Mouse (Mus musculus): ENCODE results near the gene Sox30. TPM values are rescaled to one million over a fixed set of nuclear protein-coding genes. Genes with fewer than 3 reads are reported as not detected.
A peak's percentile ranks its signal among the peaks of the same experiment; 100 is the strongest.

The Sox30 gene
- polyA plus RNA-seq, 1 experiment from 2014 or later, result 0.30 TPM

DNA sequence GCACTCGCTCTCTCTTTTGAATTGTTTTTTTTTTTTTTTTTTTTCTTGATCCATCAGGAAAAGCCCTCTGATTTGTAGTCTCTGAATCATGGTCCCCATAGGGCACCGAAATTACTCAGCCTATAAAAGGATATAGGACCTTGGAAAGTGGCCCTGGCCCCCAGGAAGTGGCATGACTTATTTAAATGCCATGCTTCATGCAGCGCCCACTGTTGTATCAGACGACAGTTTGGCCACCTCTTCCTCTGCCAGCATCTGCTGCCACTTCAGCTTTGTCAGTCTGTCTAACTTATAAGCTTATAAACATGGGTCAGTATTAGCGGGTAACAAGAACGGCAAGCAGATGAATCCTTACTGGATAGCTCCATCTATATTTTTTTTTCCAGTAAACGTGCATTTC, 52.8 kb downstream of the Sox30 start:
- ATAC-seq (ENCODE audit: insufficient number of reproducible peaks, insufficient read depth, low FRiP score, low read depth), result no peak
- no peaks in the 10 kb centered on the region for H3K9me3 ChIP-seq (ENCODE audit: control insufficient read depth, low read length)
- WGBS, result 84% methylated on average over 7 of the region's 7 CpGs

GRCm38 (mm10) chr11:46036374-46036773, 56.3 kb downstream of the Sox30 start:
- Histone ChIP-seq H3K4me1 (ENCODE audit: control insufficient read depth in 2 of 2, insufficient read depth in 2 of 2, low read length in 2 of 2) (no peaks in the 10 kb centered on the region; a peak in 1 of 4 replicates), H3K36me3 (ENCODE audit: control insufficient read depth, insufficient read depth, low read length) (no peaks in the 10 kb centered on the region), H3K4me2 (ENCODE audit: low read length) (no peak overlapping the region), H3K4me3 (ENCODE audit: control insufficient read depth in 1 of 2, insufficient read depth in 1 of 2, low read depth in 1 of 2, low read length in 2 of 2) (no peak overlapping the region), H3K9me3 (ENCODE audit: control insufficient read depth, low read length) (no peaks in the 10 kb centered on the region), H3K9ac (ENCODE audit: low read length) (no peak overlapping the region), H3K27ac (replicated peaks in 1 of 2; ENCODE audit: control insufficient read depth in 1 of 2, insufficient read depth in 1 of 2, low read depth in 2 of 2, low read length in 2 of 2) (no peak overlapping the region), H3K27me3 (ENCODE audit: control insufficient read depth, insufficient read depth, low read length) (no peaks in the 10 kb centered on the region)
- ATAC-seq (ENCODE audit: insufficient number of reproducible peaks, insufficient read depth, low FRiP score, low read depth), result no peak
- WGBS, result 91% methylated on average over 10 of the region's 10 CpGs

More for the DNA sequence above, 52.8 kb downstream of the Sox30 start:
- Histone ChIP-seq H3K36me3 (ENCODE audit: control insufficient read depth, insufficient read depth, low read length) (no peaks in the 10 kb centered on the region), H3K27me3 (ENCODE audit: control insufficient read depth, insufficient read depth, low read length) (no peaks in the 10 kb centered on the region), H3K4me2 (ENCODE audit: low read length) (no peak overlapping the region), H3K9ac (ENCODE audit: low read length) (no peak overlapping the region), H3K4me3 (ENCODE audit: control insufficient read depth in 1 of 2, insufficient read depth in 1 of 2, low read depth in 1 of 2, low read length in 2 of 2) (no peak overlapping the region), H3K27ac (replicated peaks in 1 of 2; ENCODE audit: control insufficient read depth in 1 of 2, insufficient read depth in 1 of 2, low read depth in 2 of 2, low read length in 2 of 2) (no peak overlapping the region), H3K4me1 (ENCODE audit: control insufficient read depth in 2 of 2, insufficient read depth in 2 of 2, low read length in 2 of 2) (peaks cover 6 to 8% of the 10 kb centered on the region in 2 experiments)

DNA sequence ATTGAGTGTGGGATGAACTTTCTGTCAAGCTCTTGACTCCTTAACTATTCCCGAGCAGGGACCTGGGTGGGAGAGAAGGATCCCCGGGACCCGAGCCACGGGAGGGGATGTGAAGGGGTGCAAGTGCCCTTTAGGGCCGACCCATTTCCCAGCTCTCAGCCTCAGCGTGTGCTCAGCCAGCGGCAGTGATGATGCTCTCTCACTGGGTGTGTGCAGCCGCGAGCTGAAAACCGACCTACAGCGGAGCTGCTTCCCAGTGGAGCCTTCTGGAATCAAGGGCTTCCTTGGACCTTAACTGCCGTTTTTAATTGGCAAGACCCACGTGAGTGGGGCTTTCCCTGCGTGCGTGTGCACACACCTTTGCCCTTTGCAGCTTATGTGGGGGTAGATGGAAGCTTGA, 58.8 kb downstream of the Sox30 start:
- H3K9me3 ChIP-seq (ENCODE audit: control insufficient read depth, low read length), result no peaks in the 10 kb centered on the region
- H3K27ac ChIP-seq (replicated peaks in 1 of 2; ENCODE audit: control insufficient read depth in 1 of 2, insufficient read depth in 1 of 2, low read depth in 2 of 2, low read length in 2 of 2), result peak overlapping the region in 1 of 2 experiments; percentile 19; a peak in 1 of 4 replicates
- WGBS, result 67% methylated on average over 15 of the region's 15 CpGs
- no peak overlapping the region for H3K9ac ChIP-seq (ENCODE audit: low read length)
- H3K36me3 ChIP-seq (ENCODE audit: control insufficient read depth, insufficient read depth, low read length), result no peaks in the 10 kb centered on the region
- H3K4me3 ChIP-seq (ENCODE audit: control insufficient read depth in 1 of 2, insufficient read depth in 1 of 2, low read depth in 1 of 2, low read length in 2 of 2), result no peak overlapping the region
- no peaks in the 10 kb centered on the region; a peak in 1 of 4 replicates for H3K4me1 ChIP-seq (ENCODE audit: control insufficient read depth in 2 of 2, insufficient read depth in 2 of 2, low read length in 2 of 2)
- H3K27me3 ChIP-seq (ENCODE audit: control insufficient read depth, insufficient read depth, low read length), result no peaks in the 10 kb centered on the region
- no peak overlapping the region for H3K4me2 ChIP-seq (ENCODE audit: low read length)
- no peak for ATAC-seq (ENCODE audit: insufficient number of reproducible peaks, insufficient read depth, low FRiP score, low read depth)

- no peaks in the 10 kb centered on the region for H3K9me3 ChIP-seq (ENCODE audit: control insufficient read depth, low read length)
- no peak overlapping the region for H3K4me2 ChIP-seq (ENCODE audit: low read length)
- H3K4me1 ChIP-seq (ENCODE audit: control insufficient read depth in 2 of 2, insufficient read depth in 2 of 2, low read length in 2 of 2), result no peaks in the 10 kb centered on the region; a peak in 1 of 4 replicates
- no peaks in the 10 kb centered on the region for H3K27me3 ChIP-seq (ENCODE audit: control insufficient read depth, insufficient read depth, low read length)
- peak overlapping the region in 1 of 2 experiments; percentile 19; a peak in 2 of 4 replicates for H3K27ac ChIP-seq (replicated peaks in 1 of 2; ENCODE audit: control insufficient read depth in 1 of 2, insufficient read depth in 1 of 2, low read depth in 2 of 2, low read length in 2 of 2)
- H3K36me3 ChIP-seq (ENCODE audit: control insufficient read depth, insufficient read depth, low read length), result no peaks in the 10 kb centered on the region
- H3K9ac ChIP-seq (ENCODE audit: low read length), result no peak overlapping the region
- ATAC-seq (ENCODE audit: insufficient number of reproducible peaks, insufficient read depth, low FRiP score, low read depth), result no peak
- H3K4me3 ChIP-seq (ENCODE audit: control insufficient read depth in 1 of 2, insufficient read depth in 1 of 2, low read depth in 1 of 2, low read length in 2 of 2), result no peak overlapping the region
- 58% methylated on average over 11 of the region's 11 CpGs for WGBS
Observed at GRCm38 (mm10) chr11:46039335-46039734, 59.2 kb downstream of the Sox30 start.

DNA sequence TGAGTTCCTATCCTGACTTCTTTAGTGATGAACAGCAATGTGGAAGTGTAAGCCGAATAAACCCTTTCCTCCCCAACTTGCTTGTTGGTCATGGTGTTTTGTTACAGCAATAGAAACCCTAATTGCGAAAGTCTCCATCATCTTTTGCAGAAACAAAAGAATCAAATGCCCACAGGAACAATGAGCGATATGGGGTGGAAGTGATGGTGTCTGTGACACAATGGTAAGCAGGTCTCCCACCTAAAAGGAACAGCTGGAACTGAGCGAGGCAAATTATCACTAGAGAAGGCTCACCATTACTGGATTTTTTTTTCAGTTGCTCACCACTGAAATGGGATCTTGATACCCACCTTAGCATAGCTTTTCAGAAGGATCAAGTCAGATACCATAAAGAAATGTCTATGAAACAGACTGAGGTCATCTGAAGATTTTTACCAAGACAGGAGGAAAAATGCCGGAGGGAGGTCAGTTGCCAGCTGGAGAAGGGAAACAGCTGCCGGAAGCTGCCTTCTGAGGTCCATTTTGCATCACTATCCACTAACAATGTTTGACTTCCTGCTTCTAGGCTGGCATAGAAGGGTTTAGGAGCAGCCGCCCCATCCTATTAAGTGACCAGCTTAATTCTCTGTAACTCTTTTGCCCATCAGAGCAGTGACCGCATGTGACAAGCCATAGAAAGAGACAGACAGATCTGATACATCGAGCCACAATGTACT, 60.9 kb downstream of the Sox30 start:
- ATAC-seq (ENCODE audit: insufficient number of reproducible peaks, insufficient read depth, low FRiP score, low read depth), result no peak
- Histone ChIP-seq H3K9ac (ENCODE audit: low read length) (no peak overlapping the region), H3K4me1 (ENCODE audit: control insufficient read depth in 2 of 2, insufficient read depth in 2 of 2, low read length in 2 of 2) (no peaks in the 10 kb centered on the region; a peak in 1 of 4 replicates), H3K4me3 (ENCODE audit: control insufficient read depth in 1 of 2, insufficient read depth in 1 of 2, low read depth in 1 of 2, low read length in 2 of 2) (no peak overlapping the region), H3K27me3 (ENCODE audit: control insufficient read depth, insufficient read depth, low read length) (no peaks in the 10 kb centered on the region), H3K36me3 (ENCODE audit: control insufficient read depth, insufficient read depth, low read length) (no peaks in the 10 kb centered on the region), H3K9me3 (ENCODE audit: control insufficient read depth, low read length) (no peaks in the 10 kb centered on the region), H3K4me2 (ENCODE audit: low read length) (no peak overlapping the region), H3K27ac (replicated peaks in 1 of 2; ENCODE audit: control insufficient read depth in 1 of 2, insufficient read depth in 1 of 2, low read depth in 2 of 2, low read length in 2 of 2) (0 out of 4 replicates have a peak overlapping the region, but pooled peaks of 1 of the 2 experiments have one; percentile 30)
- WGBS, result 74% methylated on average over 9 of the region's 9 CpGs

GRCm38 (mm10) chr11:46041607-46042267, 61.6 kb downstream of the Sox30 start:
- Histone ChIP-seq H3K9ac (ENCODE audit: low read length) (no peak overlapping the region), H3K27ac (replicated peaks in 1 of 2; ENCODE audit: control insufficient read depth in 1 of 2, insufficient read depth in 1 of 2, low read depth in 2 of 2, low read length in 2 of 2) (0 out of 4 replicates have a peak overlapping the region, but pooled peaks of 1 of the 2 experiments have one; percentile 30), H3K27me3 (ENCODE audit: control insufficient read depth, insufficient read depth, low read length) (no peaks in the 10 kb centered on the region), H3K36me3 (ENCODE audit: control insufficient read depth, insufficient read depth, low read length) (no peaks in the 10 kb centered on the region), H3K9me3 (ENCODE audit: control insufficient read depth, low read length) (no peaks in the 10 kb centered on the region), H3K4me2 (ENCODE audit: low read length) (no peak overlapping the region), H3K4me1 (ENCODE audit: control insufficient read depth in 2 of 2, insufficient read depth in 2 of 2, low read length in 2 of 2) (no peaks in the 10 kb centered on the region; a peak in 1 of 4 replicates), H3K4me3 (ENCODE audit: control insufficient read depth in 1 of 2, insufficient read depth in 1 of 2, low read depth in 1 of 2, low read length in 2 of 2) (no peak overlapping the region)
- no peak for ATAC-seq (ENCODE audit: insufficient number of reproducible peaks, insufficient read depth, low FRiP score, low read depth)
- 59% methylated on average over 12 of the region's 12 CpGs for WGBS

DNA sequence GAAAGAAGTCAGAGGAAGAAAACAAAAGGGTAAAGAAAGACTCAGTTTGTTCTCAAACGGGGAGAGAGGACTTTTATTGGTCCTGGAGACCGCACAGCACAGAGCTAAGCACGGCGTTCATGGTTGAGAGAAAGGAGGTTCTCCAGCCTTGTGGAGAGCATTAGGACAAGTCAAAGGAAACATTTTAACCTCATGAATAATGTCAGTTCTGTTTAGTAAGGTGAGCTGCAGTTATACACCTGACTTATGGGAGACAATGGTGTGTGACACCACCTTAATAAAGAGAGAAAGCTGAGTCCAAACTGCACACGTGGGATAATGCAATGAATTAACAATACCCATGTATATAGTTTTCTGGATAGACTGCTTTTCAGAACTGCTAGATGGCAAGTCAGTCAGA, 64.7 kb downstream of the Sox30 start:
- Histone ChIP-seq H3K27me3 (ENCODE audit: control insufficient read depth, insufficient read depth, low read length) (no peaks in the 10 kb centered on the region), H3K9me3 (ENCODE audit: control insufficient read depth, low read length) (no peaks in the 10 kb centered on the region), H3K36me3 (ENCODE audit: control insufficient read depth, insufficient read depth, low read length) (no peaks in the 10 kb centered on the region), H3K4me2 (ENCODE audit: low read length) (no peak overlapping the region), H3K4me3 (ENCODE audit: control insufficient read depth in 1 of 2, insufficient read depth in 1 of 2, low read depth in 1 of 2, low read length in 2 of 2) (no peak overlapping the region), H3K27ac (replicated peaks in 1 of 2; ENCODE audit: control insufficient read depth in 1 of 2, insufficient read depth in 1 of 2, low read depth in 2 of 2, low read length in 2 of 2) (no peak overlapping the region), H3K9ac (ENCODE audit: low read length) (no peak overlapping the region), H3K4me1 (ENCODE audit: control insufficient read depth in 2 of 2, insufficient read depth in 2 of 2, low read length in 2 of 2) (no peaks in the 10 kb centered on the region)
- ATAC-seq (ENCODE audit: insufficient number of reproducible peaks, insufficient read depth, low FRiP score, low read depth), result no peak
- WGBS, result 89% methylated on average over 5 of the region's 5 CpGs
